Mouse (Mus musculus) ES-E14 (cell line): ENCODE measurements around the gene Asb16. TPM values are rescaled to one million over a fixed set of nuclear protein-coding genes. Genes with fewer than 3 reads are reported as not detected.

Experiments
- DNase-seq: peaks from one replicate; pipeline ENCODE4 v3.0.0-alpha.2; 2013; ENCODE audit warnings: low read depth, low spot score
- H3K27ac ChIP-seq: 2 replicates; pipeline ENCODE4 v1.5.1; 2012; ENCODE audit warnings: low read depth, mild to moderate bottlenecking, low read length, moderate library complexity, mixed read lengths; ENCODE audit not compliant: poor library complexity, insufficient read depth, severe bottlenecking
- H3K36me3 ChIP-seq: 2 replicates; pipeline ENCODE4 v1.6.1; 2012; ENCODE audit warnings: mild to moderate bottlenecking, low read length, moderate library complexity, mixed read lengths; ENCODE audit not compliant: control insufficient read depth, poor library complexity, insufficient read depth, severe bottlenecking
- H3K4me1 ChIP-seq, 2 experiments: fragments of 150-350 bp in 1 of 2; sonication (generic) in 1 of 2; 2 replicates each; pipeline ENCODE4 v1.6.1; 2012; ENCODE audit warnings: low read length in 2 of 2, mild to moderate bottlenecking in 1 of 2, mixed read lengths in 1 of 2; ENCODE audit not compliant: control insufficient read depth in 2 of 2, insufficient read depth in 2 of 2, poor library complexity in 1 of 2
- H3K4me3 ChIP-seq, 2 experiments: fragments of 150-350 bp in 1 of 2; sonication (generic) in 1 of 2; 2 replicates each; pipeline ENCODE4 v1.5.1; 2012; ENCODE audit warnings: low read length in 2 of 2, low read depth in 1 of 2, mild to moderate bottlenecking in 1 of 2, mixed read lengths in 1 of 2; ENCODE audit not compliant: insufficient read depth in 1 of 2, poor library complexity in 1 of 2, severe bottlenecking in 1 of 2
- H3K9ac ChIP-seq: 2 replicates; pipeline ENCODE4 v1.6.1; 2012; ENCODE audit warnings: low read depth, mild to moderate bottlenecking, low read length, mixed read lengths; ENCODE audit not compliant: poor library complexity, insufficient read depth, severe bottlenecking
- H3K9me3 ChIP-seq: fragments of 150-350 bp; sonication (generic); 2 replicates; pipeline ENCODE4 v1.6.1; 2012; ENCODE audit warnings: low read depth, mild to moderate bottlenecking, low read length; ENCODE audit not compliant: control insufficient read depth, insufficient read depth
- CHD2 ChIP-seq: IDR thresholded peaks from 2 replicates; pipeline ENCODE4 v1.6.1; 2014; ENCODE audit warnings: mild to moderate bottlenecking, low read depth, low read length, inconsistent platforms
- HCFC1 ChIP-seq: IDR thresholded peaks from 2 replicates; pipeline ENCODE4 v1.6.1; 2012; ENCODE audit warnings: low read length, inconsistent platforms, borderline replicate concordance; ENCODE audit not compliant: insufficient read depth
- MAFK ChIP-seq: IDR thresholded peaks from 2 replicates; pipeline ENCODE4 v1.6.1; 2014; ENCODE audit warnings: mild to moderate bottlenecking, low read depth, low read length, inconsistent platforms; ENCODE audit not compliant: insufficient read depth
- ZC3H11A ChIP-seq: IDR thresholded peaks from 2 replicates; pipeline ENCODE4 v1.6.1; 2012; ENCODE audit warnings: low read depth, mild to moderate bottlenecking, inconsistent platforms, low read length, borderline replicate concordance
- ZNF384 ChIP-seq: IDR thresholded peaks from 2 replicates; pipeline ENCODE4 v1.6.1; 2012; ENCODE audit warnings: low read depth, low read length, inconsistent platforms
- in situ Hi-C, 2 experiments: fragments of 600-800 bp; cut with MboI; formaldehyde crosslinking; loops; one replicate each; pipeline ENCODE4 v1.15.1; 2025; ENCODE audit warnings: low sequenced_read_pairs in 2 of 2, inconsistent platforms in 1 of 2; ENCODE audit not compliant: unreplicated experiment in 2 of 2
- total RNA-seq: library from RNA; depleted of rRNA; stranded (reverse); fragments of 300-350 nt; gene quantifications from 2 replicates; pipeline ENCODE4 v1.2.3, GENCODE M21; 2012

Gene Asb16
- total RNA-seq, 1 experiment = 0.98 TPM

GRCm38 (mm10) chr11:102263211-102263610 lies 5.3 kb upstream of the Asb16 start:
- Histone ChIP-seq H3K9ac (no peak overlapping the region), H3K9me3 (no peaks in the 10 kb centered on the region), H3K36me3 (peaks cover 41% of the 10 kb centered on the region), H3K4me3 (no peak overlapping the region), H3K4me1 (peaks cover 5 to 18% of the 10 kb centered on the region in 2 experiments), H3K27ac (no peak overlapping the region)
- DNase-seq = no peak
- TF ChIP-seq ZC3H11A (no peak), ZNF384 (no peak), HCFC1 (no peak), MAFK (no peak), CHD2 (no peak)
- in situ Hi-C loops = no loop called here

DNA sequence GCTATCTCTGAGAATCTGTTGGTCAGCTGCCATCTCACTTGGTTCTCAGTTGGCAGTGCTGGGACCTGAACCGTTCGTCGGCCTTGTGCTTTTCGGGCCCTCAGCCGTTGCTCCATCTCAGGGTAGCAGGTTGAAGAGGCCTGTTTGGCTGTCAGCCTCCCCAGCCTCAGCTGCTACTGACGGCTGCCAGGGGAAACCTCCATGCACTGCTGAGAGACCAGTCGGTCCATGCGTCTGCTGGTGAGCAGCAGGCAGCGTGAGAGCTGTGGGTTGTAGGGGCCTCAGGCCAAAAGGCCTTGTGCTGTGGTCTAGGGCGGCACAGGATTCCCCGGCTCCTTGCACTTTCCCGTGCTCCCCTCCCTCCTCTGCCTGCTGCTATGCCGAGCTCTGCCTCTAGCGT lies 2.7 kb upstream of the Asb16 start:
- H3K27ac ChIP-seq = no peak overlapping the region
- no peaks in the 10 kb centered on the region for H3K9me3 ChIP-seq
- no peak for TF ChIP-seq HCFC1
- TF ChIP-seq MAFK = no peak
- no peak for TF ChIP-seq ZC3H11A
- TF ChIP-seq CHD2 = no peak
- TF ChIP-seq ZNF384 = no peak
- DNase-seq = no peak
- peak overlapping the region; percentile 17; the same call in 1 of the 2 replicates for H3K9ac ChIP-seq
- H3K4me1 ChIP-seq = peaks cover 5 to 20% of the 10 kb centered on the region in 2 experiments
- in situ Hi-C loops = no loop called here
- peaks cover 27% of the 10 kb centered on the region for H3K36me3 ChIP-seq
- no peak overlapping the region for H3K4me3 ChIP-seq

DNA sequence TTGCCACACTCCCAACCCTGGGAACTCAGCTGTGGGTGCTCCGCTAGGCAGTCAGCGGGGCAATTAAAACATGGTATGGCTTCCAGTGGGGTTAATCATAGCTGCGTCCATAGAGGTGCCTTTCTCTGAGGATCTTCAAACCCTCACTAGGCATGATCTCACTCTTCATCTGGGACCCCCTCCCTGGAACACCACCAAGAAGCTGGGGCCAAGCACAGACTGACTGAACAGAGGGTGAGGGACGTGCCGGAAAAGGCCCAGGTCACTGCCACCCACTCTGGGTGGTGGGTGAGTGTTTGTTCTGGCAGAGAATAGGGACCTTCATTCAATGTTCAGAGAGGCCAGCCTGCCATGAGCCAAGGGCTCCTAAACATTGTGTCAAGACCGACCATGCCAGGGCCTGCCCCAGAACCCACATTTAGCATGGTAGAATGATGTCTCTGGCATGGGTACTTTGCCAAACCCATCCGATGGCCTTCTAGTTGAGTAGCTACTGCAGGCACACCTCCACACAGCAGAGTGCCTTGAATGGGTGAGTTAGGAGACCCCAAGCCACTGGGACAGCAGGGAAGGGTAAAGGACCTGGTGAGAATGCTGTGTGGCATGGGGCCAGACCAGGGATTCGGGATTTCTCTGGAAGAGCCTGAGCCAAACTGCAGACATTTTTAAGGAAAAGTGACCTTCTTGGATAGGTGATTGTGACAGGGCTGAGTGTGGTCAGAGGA lies 1.8 kb upstream of the Asb16 start:
- in situ Hi-C loops = no loop called here

GRCm38 (mm10) chr11:102267480-102267879 lies 1.1 kb upstream of the Asb16 start:
- peak overlapping the region; percentile 22; the same call in 1 of the 2 replicates for H3K9ac ChIP-seq
- in situ Hi-C loops = no loop called here
- H3K4me3 ChIP-seq = no peak overlapping the region

More for the DNA sequence above, 1.8 kb upstream of the Asb16 start:
- Histone ChIP-seq H3K36me3 (peaks cover 23% of the 10 kb centered on the region), H3K9ac (no peak overlapping the region), H3K4me3 (0 out of 4 replicates have a peak overlapping the region, but pooled peaks have one; percentile 13 to 25), H3K9me3 (no peaks in the 10 kb centered on the region), H3K27ac (no peak overlapping the region), H3K4me1 (peaks cover 5 to 20% of the 10 kb centered on the region in 2 experiments)
- DNase-seq = no peak
- TF ChIP-seq ZNF384 (no peak), HCFC1 (no peak), ZC3H11A (no peak), MAFK (no peak), CHD2 (no peak)

More at GRCm38 (mm10) chr11:102267480-102267879, 1.1 kb upstream of the Asb16 start:
- Histone ChIP-seq H3K36me3 (peaks cover 16% of the 10 kb centered on the region), H3K9me3 (no peaks in the 10 kb centered on the region), H3K27ac (no peak overlapping the region), H3K4me1 (peaks cover 5 to 21% of the 10 kb centered on the region in 2 experiments)
- peak; percentile 91 for DNase-seq
- TF ChIP-seq MAFK (no peak), ZNF384 (peak; percentile 69; the same call in 1 of the 2 replicates)
